ENCODE assay signal across 11 mouse cellular contexts in the genomic region with DNA sequence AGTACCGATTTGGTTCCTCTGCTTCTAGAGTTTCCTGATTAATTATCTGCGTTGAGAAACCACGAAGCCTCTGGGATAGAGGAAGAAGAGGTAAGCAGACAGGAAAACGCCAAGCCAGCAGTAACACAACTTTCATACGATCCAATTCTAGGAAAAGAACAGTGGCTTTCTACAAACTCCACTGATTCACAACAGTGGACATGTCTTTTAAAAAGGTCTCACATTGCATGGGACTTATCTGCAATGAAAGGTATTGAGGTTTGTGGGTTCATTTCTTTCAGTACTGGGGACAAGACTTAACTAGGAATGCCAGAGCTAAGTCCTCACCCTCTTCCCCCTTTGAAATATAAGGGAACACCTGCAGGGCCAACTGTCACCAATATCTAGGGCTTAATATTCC. TPM values are rescaled to one million over a fixed set of nuclear protein-coding genes. Genes with fewer than 3 reads are reported as not detected.
DNase-seq lines count a peak whose midpoint lies in the region; ATAC-seq and TF ChIP-seq lines count a peak whose summit lies in the region.
"Had no signal": no experiment of that assay in that cellular context is flagged by ENCODE, and none has a peak within 500 bp of the region (broad histone marks: within the 10 kb centered on the region; RNA-seq: fewer than 3 reads in every experiment).

No protein-coding gene starts in this region.

- no peak for TF ChIP-seq EP300 in stomach, postnatal 0 days (optimal IDR thresholded peaks at IDR 0.05)

- no peak for ATAC-seq in megakaryocyte, adult 5-6 weeks (ENCODE audit: poor library complexity, severe bottlenecking)
- ATAC-seq in forebrain, embryonic 12.5 days (ENCODE audit: low FRiP score) = no peak
- ATAC-seq in limb, embryonic 15.5 days (ENCODE audit: insufficient number of reproducible peaks, low FRiP score, low TSS enrichment, low read depth) = no peak
- no peak for ATAC-seq in stomach, postnatal 0 days (ENCODE audit: low FRiP score, low TSS enrichment)
- no peak for ATAC-seq in cerebellum, adult (ENCODE audit: insufficient number of reproducible peaks, low FRiP score, low TSS enrichment)

- peaks cover 31% of the 10 kb centered on the region for H3K36me3 ChIP-seq in megakaryocyte, embryonic 14.5 days (replicated peaks; ENCODE audit: low read length)
- peaks cover 3% of the 10 kb centered on the region; the same call in 1 of the 2 replicates for H3K36me3 ChIP-seq in forebrain, embryonic 12.5 days (replicated peaks)
- peaks cover 11% of the 10 kb centered on the region for H3K36me3 ChIP-seq in limb, embryonic 15.5 days
- H3K36me3 ChIP-seq in stomach, postnatal 0 days (ENCODE audit: control insufficient read depth, insufficient read depth, low read length) = no peaks in the 10 kb centered on the region; the same call in 1 of the 2 replicates

- H3K4me2 ChIP-seq in forebrain, embryonic 12.5 days = peak overlapping the region; percentile 62
- peak overlapping the region; percentile 70 for H3K4me2 ChIP-seq in limb, embryonic 15.5 days
- H3K4me2 ChIP-seq in stomach, postnatal 0 days (replicated peaks; ENCODE audit: low read depth) = peak overlapping the region; percentile 74

- TF ChIP-seq CTCF in stomach, postnatal 0 days (IDR thresholded peaks at IDR 0.05; ENCODE audit: low read depth) = no peak

- 84% methylated on average over 5 of the region's 5 CpGs for WGBS in forebrain, embryonic 12.5 days
- 72% methylated on average over 5 of the region's 5 CpGs for WGBS in limb, embryonic 15.5 days
- WGBS in stomach, postnatal 0 days = 77% methylated on average over 5 of the region's 5 CpGs

- H3K4me3 ChIP-seq in megakaryocyte, embryonic 14.5 days (replicated peaks) = peak overlapping the region; percentile 99
- H3K4me3 ChIP-seq in forebrain, embryonic 12.5 days (replicated peaks) = peak overlapping the region; percentile 66
- peak overlapping the region; percentile 85 for H3K4me3 ChIP-seq in limb, embryonic 15.5 days
- H3K4me3 ChIP-seq in stomach, postnatal 0 days (ENCODE audit: low read depth, low read length) = no peak overlapping the region

- no peak for DNase-seq in stomach, postnatal 0 days (ENCODE audit: low spot score)
- DNase-seq in retina, embryonic 14.5 days (ENCODE audit: low spot score) = no peak
- DNase-seq: adrenal gland, postnatal 14 days; thymus, postnatal 4 days had no signal

- H3K9ac ChIP-seq in forebrain, embryonic 12.5 days = peak overlapping the region; percentile 79; the same call in 1 of the 2 replicates
- no peak overlapping the region for H3K9ac ChIP-seq in limb, embryonic 15.5 days
- H3K9ac ChIP-seq in stomach, postnatal 0 days (ENCODE audit: low read length) = no peak overlapping the region

- H3K9me3 ChIP-seq in megakaryocyte, embryonic 14.5 days = no peaks in the 10 kb centered on the region
- no peaks in the 10 kb centered on the region for H3K9me3 ChIP-seq in forebrain, embryonic 12.5 days
- no peaks in the 10 kb centered on the region for H3K9me3 ChIP-seq in limb, embryonic 15.5 days
- H3K9me3 ChIP-seq in stomach, postnatal 0 days (ENCODE audit: control insufficient read depth, low read length) = no peaks in the 10 kb centered on the region

- H3K27ac ChIP-seq in forebrain, embryonic 12.5 days = no peak overlapping the region
- H3K27ac ChIP-seq in limb, embryonic 15.5 days = no peak overlapping the region
- no peak overlapping the region for H3K27ac ChIP-seq in stomach, postnatal 0 days (replicated peaks)

- H3K27me3 ChIP-seq in megakaryocyte, embryonic 14.5 days (replicated peaks) = no peaks in the 10 kb centered on the region
- H3K27me3 ChIP-seq in forebrain, embryonic 12.5 days = no peaks in the 10 kb centered on the region
- H3K27me3 ChIP-seq in limb, embryonic 15.5 days = no peaks in the 10 kb centered on the region
- no peaks in the 10 kb centered on the region for H3K27me3 ChIP-seq in stomach, postnatal 0 days (ENCODE audit: control insufficient read depth, insufficient read depth, low read length)

- peaks cover 21% of the 10 kb centered on the region for H3K4me1 ChIP-seq in megakaryocyte, embryonic 14.5 days
- H3K4me1 ChIP-seq in forebrain, embryonic 12.5 days = peaks cover 7% of the 10 kb centered on the region
- peaks cover 5% of the 10 kb centered on the region; the same call in 1 of the 2 replicates for H3K4me1 ChIP-seq in limb, embryonic 15.5 days
- H3K4me1 ChIP-seq in stomach, postnatal 0 days (replicated peaks; ENCODE audit: control insufficient read depth, insufficient read depth) = no peaks in the 10 kb centered on the region

RNA-seq across cellular contexts. Expression of gene Atraid, which starts 1.0 kb away (rescaled TPM):
- 6.5 and 48.6 TPM in 2 replicates for polyA plus RNA-seq in megakaryocyte, embryonic 14.5 days (2012; ENCODE audit: insufficient read depth, low replicate concordance)
- total RNA-seq in megakaryocyte, adult 5-6 weeks (2015) = 113 and 132 TPM in 2 replicates
- 88.5 and 103 TPM in 2 replicates for total RNA-seq in megakaryocyte, adult 5-6 weeks (2017)
- 96.6 and 100 TPM in 2 replicates for polyA plus RNA-seq in forebrain, embryonic 12.5 days (2016; fragmentation: Nextera tagmentation; extraction: Ambion mirVana)
- 179 and 184 TPM in 2 replicates for polyA plus RNA-seq in limb, embryonic 15.5 days (2015; fragmentation: Nextera tagmentation; extraction: Ambion mirVana)
- polyA plus RNA-seq in stomach, postnatal 0 days (2015; fragmentation: Nextera tagmentation; extraction: Ambion mirVana) = 192 and 197 TPM in 2 replicates

RNA-seq across cellular contexts. Expression of gene Slc5a6, which starts 1.6 kb away (rescaled TPM):
- 5.0 and 8.2 TPM in 2 replicates for polyA plus RNA-seq in megakaryocyte, embryonic 14.5 days (2012; ENCODE audit: insufficient read depth, low replicate concordance)
- total RNA-seq in megakaryocyte, adult 5-6 weeks (2015) = 0.41 and 2.0 TPM in 2 replicates
- total RNA-seq in megakaryocyte, adult 5-6 weeks (2017) = 1.3 and 1.4 TPM in 2 replicates
- 11.1 and 12.1 TPM in 2 replicates for polyA plus RNA-seq in forebrain, embryonic 12.5 days (2016; fragmentation: Nextera tagmentation; extraction: Ambion mirVana)
- polyA plus RNA-seq in limb, embryonic 15.5 days (2015; fragmentation: Nextera tagmentation; extraction: Ambion mirVana) = 10.9 and 14.6 TPM in 2 replicates
- 4.2 TPM in 2 replicates for polyA plus RNA-seq in stomach, postnatal 0 days (2015; fragmentation: Nextera tagmentation; extraction: Ambion mirVana)

RNA-seq across cellular contexts. Expression of gene Cad, which starts 7.5 kb away (rescaled TPM):
- 218 and 333 TPM in 2 replicates for polyA plus RNA-seq in megakaryocyte, embryonic 14.5 days (2012; ENCODE audit: insufficient read depth, low replicate concordance)
- total RNA-seq in megakaryocyte, adult 5-6 weeks (2015) = 5.1 and 9.4 TPM in 2 replicates
- 5.4 and 7.5 TPM in 2 replicates for total RNA-seq in megakaryocyte, adult 5-6 weeks (2017)
- polyA plus RNA-seq in forebrain, embryonic 12.5 days (2016; fragmentation: Nextera tagmentation; extraction: Ambion mirVana) = 45.4 and 54.1 TPM in 2 replicates
- polyA plus RNA-seq in limb, embryonic 15.5 days (2015; fragmentation: Nextera tagmentation; extraction: Ambion mirVana) = 25.1 and 26.3 TPM in 2 replicates
- polyA plus RNA-seq in stomach, postnatal 0 days (2015; fragmentation: Nextera tagmentation; extraction: Ambion mirVana) = 4.9 and 6.1 TPM in 2 replicates

RNA-seq across cellular contexts. Expression of gene Dnajc5g, which starts 59.0 kb away (rescaled TPM):
- not detected in 2 replicates for polyA plus RNA-seq in megakaryocyte, embryonic 14.5 days (2012; ENCODE audit: insufficient read depth, low replicate concordance)
- not detected in 2 replicates for total RNA-seq in megakaryocyte, adult 5-6 weeks (2015)
- total RNA-seq in megakaryocyte, adult 5-6 weeks (2017) = not detected in 2 replicates
- not detected in 2 replicates for polyA plus RNA-seq in forebrain, embryonic 12.5 days (2016; fragmentation: Nextera tagmentation; extraction: Ambion mirVana)
- not detected in 2 replicates for polyA plus RNA-seq in limb, embryonic 15.5 days (2015; fragmentation: Nextera tagmentation; extraction: Ambion mirVana)
- polyA plus RNA-seq in stomach, postnatal 0 days (2015; fragmentation: Nextera tagmentation; extraction: Ambion mirVana) = not detected in 2 replicates
- total RNA-seq: adrenal gland, postnatal 14 days; hematopoietic stem cell, adult 5-6 weeks; neutrophil, adult 5-6 weeks had no signal
